Mouse (Mus musculus) stomach, postnatal 0 days (tissue): ENCODE data around the gene Pde2a.

Experiments
- CTCF ChIP-seq: IDR thresholded peaks from 2 replicates; pipeline ENCODE4 v1.5.1; 2016; ENCODE audit warnings: antibody characterized with exemption, low read depth, mild to moderate bottlenecking, moderate library complexity
- EP300 ChIP-seq: optimal IDR thresholded peaks from 2 replicates; pipeline ENCODE3; 2016; ENCODE audit warnings: antibody characterized with exemption

GRCm38 (mm10) chr7:101455141-101455540 is 33.6 kb downstream of the Pde2a start:
- no peak for TF ChIP-seq CTCF
- no peak for TF ChIP-seq EP300
